Mouse (Mus musculus): ENCODE results near the gene Snd1.

GRCm38 (mm10) chr6:28450481-28450880 is 24.5 kb upstream of the Snd1 start:
- TF ChIP-seq CTCF (IDR thresholded peaks at IDR 0.05; ENCODE audit: control insufficient read depth, insufficient read depth, insufficient read length) (no peak), MYOD1 (IDR thresholded peaks at IDR 0.05; ENCODE audit: control insufficient read depth, insufficient read length, low read depth) (no peak)

Measured in C2C12 (cell line).